Mouse (Mus musculus): Measurements from ENCODE around the gene Cox18. TPM values are rescaled to one million over a fixed set of nuclear protein-coding genes. Genes with fewer than 3 reads are reported as not detected.

Gene Cox18
- polyA plus RNA-seq, 1 experiment: 33.7 TPM

DNA sequence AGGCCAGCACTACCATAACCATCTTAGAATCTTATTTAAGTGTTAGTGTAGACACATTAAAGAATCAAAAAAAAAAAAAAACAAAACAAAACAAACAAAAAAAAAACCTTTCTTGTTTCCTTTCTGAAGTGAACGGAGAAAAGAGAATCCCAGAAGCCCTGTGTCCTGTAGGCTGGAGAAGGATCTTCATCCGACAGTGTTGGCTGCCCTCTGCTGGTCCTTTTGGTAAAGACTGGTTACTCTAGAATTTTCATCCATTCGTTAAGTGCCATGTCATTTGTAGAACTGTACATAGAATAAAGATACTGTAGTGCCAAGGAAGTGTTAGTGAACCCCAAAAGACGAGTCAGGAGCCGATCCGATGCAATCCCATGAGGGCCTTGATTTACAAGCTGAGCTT, 29.0 kb downstream of the Cox18 start:
- no peak overlapping the region for H3K4me3 ChIP-seq (ENCODE audit: insufficient read depth, low read length)
- TF ChIP-seq POLR2A (IDR thresholded peaks at IDR 0.05; ENCODE audit: extremely low read depth, insufficient read depth, low read length): no peak
- peak; percentile 82 for TF ChIP-seq CTCF (IDR thresholded peaks at IDR 0.05; ENCODE audit: extremely low read depth, insufficient read depth, low read length)
- H3K27ac ChIP-seq (ENCODE audit: insufficient read depth, low read length): no peak overlapping the region
- H3K4me1 ChIP-seq (ENCODE audit: control insufficient read depth, insufficient read depth, low read length): no peaks in the 10 kb centered on the region

GRCm38 (mm10) chr5:90182782-90183181, 41.0 kb downstream of the Cox18 start:
- Histone ChIP-seq H3K4me3 (ENCODE audit: insufficient read depth, low read length) (no peak overlapping the region), H3K4me1 (ENCODE audit: control insufficient read depth, insufficient read depth, low read length) (no peaks in the 10 kb centered on the region), H3K27ac (ENCODE audit: insufficient read depth, low read length) (no peak overlapping the region)
- no peak for TF ChIP-seq CTCF (IDR thresholded peaks at IDR 0.05; ENCODE audit: extremely low read depth, insufficient read depth, low read length)
- TF ChIP-seq POLR2A (IDR thresholded peaks at IDR 0.05; ENCODE audit: extremely low read depth, insufficient read depth, low read length): no peak

DNA sequence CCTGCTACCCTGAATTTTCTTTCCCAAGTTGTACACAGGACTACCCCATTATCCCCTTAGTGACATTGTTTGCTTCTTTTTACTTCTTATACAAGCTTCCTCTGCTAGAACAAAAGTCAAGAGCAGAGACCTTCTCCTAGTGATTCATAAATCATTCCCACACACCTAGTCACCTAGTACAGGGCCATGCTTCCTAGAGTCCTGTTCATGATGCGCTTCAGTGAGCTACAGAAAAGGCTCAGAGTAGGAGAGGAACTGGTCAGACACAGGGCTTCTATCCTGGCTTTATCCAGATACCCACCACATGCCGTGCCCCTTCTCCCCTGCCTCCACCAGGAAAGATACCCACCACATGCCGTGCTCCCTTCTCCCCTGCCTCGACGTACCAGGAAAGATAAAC, 44.7 kb downstream of the Cox18 start:
- TF ChIP-seq POLR2A (IDR thresholded peaks at IDR 0.05; ENCODE audit: extremely low read depth, insufficient read depth, low read length): no peak
- TF ChIP-seq CTCF (IDR thresholded peaks at IDR 0.05; ENCODE audit: extremely low read depth, insufficient read depth, low read length): no peak
- H3K27ac ChIP-seq (ENCODE audit: insufficient read depth, low read length): no peak overlapping the region
- H3K4me3 ChIP-seq (ENCODE audit: insufficient read depth, low read length): no peak overlapping the region
- no peaks in the 10 kb centered on the region for H3K4me1 ChIP-seq (ENCODE audit: control insufficient read depth, insufficient read depth, low read length)

- H3K4me1 ChIP-seq (ENCODE audit: control insufficient read depth, insufficient read depth, low read length): no peaks in the 10 kb centered on the region
- no peak overlapping the region for H3K27ac ChIP-seq (ENCODE audit: insufficient read depth, low read length)
- TF ChIP-seq CTCF (IDR thresholded peaks at IDR 0.05; ENCODE audit: extremely low read depth, insufficient read depth, low read length) (no peak), POLR2A (IDR thresholded peaks at IDR 0.05; ENCODE audit: extremely low read depth, insufficient read depth, low read length) (no peak)
- no peak overlapping the region for H3K4me3 ChIP-seq (ENCODE audit: insufficient read depth, low read length)
These were observed 45.7 kb downstream of the Cox18 start for GRCm38 (mm10) chr5:90178116-90178515.

Other genes starting within 250 kb of the Cox18 start
- gene Ankrd17, start 142.6 kb upstream of the Cox18 start, polyA plus RNA-seq (2012; rRNA removed): 53.5 and 55.1 TPM in 2 replicates
- 1.5 and 2.2 TPM in 2 replicates for gene Gm9958, start 143.2 kb upstream of the Cox18 start, polyA plus RNA-seq (2012; rRNA removed)
- 0.19 and 1.2 TPM in 2 replicates for gene Alb, start 236.9 kb upstream of the Cox18 start, polyA plus RNA-seq (2012; rRNA removed)

Measured in cortical plate, adult 2 months (tissue).